In genomic region chr6:91617685-91618084, GRCm38 (mm10) we compare ENCODE assay signal across 8 mouse cellular contexts.
DNase-seq lines count a peak whose midpoint lies in the region; ATAC-seq and TF ChIP-seq lines count a peak whose summit lies in the region.

No protein-coding gene starts in this region.

- no peak overlapping the region for H3K4me3 ChIP-seq in neural tube, embryonic 11.5 days (ENCODE audit: low read depth, low read length)
- H3K4me3 ChIP-seq in hindbrain, embryonic 12.5 days, result no peak overlapping the region
- H3K4me3 ChIP-seq in lung, postnatal 0 days (ENCODE audit: low read depth, low read length), result no peak overlapping the region

- ATAC-seq in neural tube, embryonic 11.5 days (ENCODE audit: insufficient read depth, low FRiP score, low TSS enrichment), result peak; percentile 28; the same call in 1 of the 2 replicates
- ATAC-seq in hindbrain, embryonic 12.5 days (ENCODE audit: low FRiP score), result peak; percentile 24
- peak; percentile 41 for ATAC-seq in lung, postnatal 0 days
- no peak for ATAC-seq in cerebellum, adult (ENCODE audit: insufficient number of reproducible peaks, low FRiP score, low TSS enrichment)

- H3K4me2 ChIP-seq in neural tube, embryonic 11.5 days (ENCODE audit: low read depth), result no peak overlapping the region
- peak overlapping the region; percentile 58 for H3K4me2 ChIP-seq in hindbrain, embryonic 12.5 days (replicated peaks)
- peak overlapping the region; percentile 49; the same call in 1 of the 2 replicates for H3K4me2 ChIP-seq in lung, postnatal 0 days (replicated peaks; ENCODE audit: low read depth, low read length)

- no peaks in the 10 kb centered on the region for H3K27me3 ChIP-seq in neural tube, embryonic 11.5 days (ENCODE audit: control insufficient read depth, insufficient read depth, low read length)
- H3K27me3 ChIP-seq in hindbrain, embryonic 12.5 days, result no peaks in the 10 kb centered on the region
- H3K27me3 ChIP-seq in lung, postnatal 0 days (replicated peaks; ENCODE audit: insufficient read depth, low read length), result no peaks in the 10 kb centered on the region

- H3K9ac ChIP-seq in neural tube, embryonic 11.5 days (ENCODE audit: low read length), result peak overlapping the region; percentile 75; the same call in 1 of the 2 replicates
- no peak overlapping the region for H3K9ac ChIP-seq in hindbrain, embryonic 12.5 days
- H3K9ac ChIP-seq in lung, postnatal 0 days (replicated peaks; ENCODE audit: low read depth), result no peak overlapping the region

- WGBS in neural tube, embryonic 11.5 days, result 80% methylated on average over 10 of the region's 10 CpGs
- WGBS in hindbrain, embryonic 12.5 days, result 72% methylated on average over 10 of the region's 10 CpGs
- WGBS in lung, postnatal 0 days, result 54% methylated on average over 10 of the region's 10 CpGs

- H3K36me3 ChIP-seq in neural tube, embryonic 11.5 days (ENCODE audit: control insufficient read depth, insufficient read depth, low read length), result no peaks in the 10 kb centered on the region
- H3K36me3 ChIP-seq in hindbrain, embryonic 12.5 days, result no peaks in the 10 kb centered on the region
- no peaks in the 10 kb centered on the region for H3K36me3 ChIP-seq in lung, postnatal 0 days (ENCODE audit: insufficient read depth, low read length)

- H3K4me1 ChIP-seq in neural tube, embryonic 11.5 days (ENCODE audit: control insufficient read depth, insufficient read depth, low read length), result 0 out of 2 replicates have a peak, but pooled peaks cover 4% of the 10 kb centered on the region
- peaks cover 28% of the 10 kb centered on the region for H3K4me1 ChIP-seq in hindbrain, embryonic 12.5 days
- H3K4me1 ChIP-seq in lung, postnatal 0 days (ENCODE audit: insufficient read depth, low read depth, low read length), result peaks cover 9% of the 10 kb centered on the region; the same call in 1 of the 2 replicates

- no peak for TF ChIP-seq EP300 in lung, postnatal 0 days (IDR thresholded peaks at IDR 0.05)

- DNase-seq in neural tube, embryonic 11.5 days (ENCODE audit: low spot score), result no peak
- DNase-seq in neural tube, embryonic 10.5 days (ENCODE audit: extremely low spot score, low spot score), result no peak
- peak; percentile 33 for DNase-seq in lung, postnatal 0 days (ENCODE audit: low spot score)
- no peak for DNase-seq in adrenal gland, adult 18-20 months (ENCODE audit: low spot score in 2 of 2)
- DNase-seq in urinary bladder, adult 2 months (ENCODE audit: low spot score), result no peak
- no peak for DNase-seq in retina, postnatal 1 day

- TF ChIP-seq CTCF in lung, postnatal 0 days (IDR thresholded peaks at IDR 0.05), result no peak

- no peaks in the 10 kb centered on the region for H3K9me3 ChIP-seq in neural tube, embryonic 11.5 days (ENCODE audit: control insufficient read depth, low read length)
- H3K9me3 ChIP-seq in hindbrain, embryonic 12.5 days (replicated peaks), result no peaks in the 10 kb centered on the region; the same call in 1 of the 2 replicates
- no peaks in the 10 kb centered on the region for H3K9me3 ChIP-seq in lung, postnatal 0 days (ENCODE audit: low read length)

- peak overlapping the region; percentile 71; the same call in 1 of the 2 replicates for H3K27ac ChIP-seq in neural tube, embryonic 11.5 days (ENCODE audit: low read depth, low read length)
- H3K27ac ChIP-seq in hindbrain, embryonic 12.5 days, result peak overlapping the region; percentile 85
- peak overlapping the region; percentile 67; the same call in 1 of the 2 replicates for H3K27ac ChIP-seq in lung, postnatal 0 days (ENCODE audit: low read length)
